ENCODE assay signal across 1 mouse cellular context in genomic region chr7:25273259-25274241, GRCm38 (mm10).
TF ChIP-seq lines count a peak whose summit lies in the region.

No protein-coding gene starts in this region.

TF ChIP-seq in MEL, 35 proteins besides CTCF, POLR2A, EP300 and RAD21 (continued from another document):
- TF ChIP-seq CHD2 (IDR thresholded peaks at IDR 0.05; ENCODE audit: low read length) (peak; percentile 13; the same call in 1 of the 2 replicates), MAX (IDR thresholded peaks at IDR 0.05; ENCODE audit: low read length) (peak; percentile 77), BHLHE40 (IDR thresholded peaks at IDR 0.05; ENCODE audit: borderline replicate concordance, low read depth, low read length) (peak; percentile 77), MYB (IDR thresholded peaks at IDR 0.05; ENCODE audit: low read depth, low read length) (peak; percentile 91), MEF2A (IDR thresholded peaks at IDR 0.05; ENCODE audit: extremely low read depth, insufficient replicate concordance, low read depth, low read length, poor library complexity, severe bottlenecking) (peak; percentile 6; the same call in 1 of the 2 replicates), ZC3H11A (IDR thresholded peaks at IDR 0.05; ENCODE audit: low read depth, low read length) (no peak), NELFE (IDR thresholded peaks at IDR 0.05; ENCODE audit: low read depth, low read length) (peak; percentile 64), ZKSCAN1 (IDR thresholded peaks at IDR 0.05; ENCODE audit: low read depth, low read length) (no peak), POLR2AphosphoS5 (IDR thresholded peaks at IDR 0.05; ENCODE audit: borderline replicate concordance, low read depth, low read length) (no peak), TAL1 (IDR thresholded peaks at IDR 0.05; ENCODE audit: low read length) (peak; percentile 70), USF2 (IDR thresholded peaks at IDR 0.05; ENCODE audit: borderline replicate concordance in 1 of 2, insufficient read depth in 1 of 2, low read depth in 1 of 2, low read length in 2 of 2) (no peak), ETS1 (IDR thresholded peaks at IDR 0.05; ENCODE audit: low read depth, low read length) (peak; percentile 95), GATA1 (IDR thresholded peaks at IDR 0.05; ENCODE audit: low read depth, low read length) (peak; percentile 94), KAT2A (conservative IDR thresholded peaks at IDR 0.05; ENCODE audit: low read depth, low read length) (peak; percentile 41; the same call in 1 of the 2 replicates), ZNF384 (IDR thresholded peaks at IDR 0.05; ENCODE audit: low read depth, low read length) (no peak), RCOR1 (IDR thresholded peaks at IDR 0.05; ENCODE audit: low read depth, low read length) (peak; percentile 71), MAFK (IDR thresholded peaks at IDR 0.05; ENCODE audit: borderline replicate concordance, low read depth, low read length) (0 out of 2 replicates have a peak, but pooled peaks have one; percentile 37), MAZ (IDR thresholded peaks at IDR 0.05; ENCODE audit: low read depth, low read length) (peak; percentile 61), CHD1 (IDR thresholded peaks at IDR 0.05; ENCODE audit: low read depth, low read length) (peak; percentile 89; the same call in 1 of the 2 replicates), UBTF (IDR thresholded peaks at IDR 0.05; ENCODE audit: borderline replicate concordance, insufficient read depth, low read depth, low read length) (no peak), MXI1 (IDR thresholded peaks at IDR 0.05; ENCODE audit: low read depth, low read length) (peak; percentile 80), HCFC1 (IDR thresholded peaks at IDR 0.05; ENCODE audit: low read depth, low read length) (peak; percentile 58), SIN3A (IDR thresholded peaks at IDR 0.05; ENCODE audit: low read length) (peak; percentile 95), E2F4 (IDR thresholded peaks at IDR 0.05; ENCODE audit: borderline replicate concordance, low read depth, low read length) (no peak)
